Mouse (Mus musculus): ENCODE results near the gene Col5a3. TPM values are rescaled to one million over a fixed set of nuclear protein-coding genes. Genes with fewer than 3 reads are reported as not detected.

Col5a3 gene
- polyA plus RNA-seq, 1 experiment = 1.3 TPM

- Histone ChIP-seq H3K36me3 (ENCODE audit: control insufficient read depth, insufficient read depth, low read length, poor library complexity, severe bottlenecking) (no peaks in the 10 kb centered on the region), H3K9me3 (replicated peaks; ENCODE audit: control insufficient read depth, insufficient read depth, low read length, poor library complexity, severe bottlenecking) (no peaks in the 10 kb centered on the region), H3K9ac (ENCODE audit: low read depth, poor library complexity, severe bottlenecking) (no peak overlapping the region), H3K27me3 (ENCODE audit: control insufficient read depth, insufficient read depth, low read length, poor library complexity, severe bottlenecking) (no peaks in the 10 kb centered on the region), H3K27ac (ENCODE audit: insufficient read depth, low read length) (no peak overlapping the region), H3K4me1 (ENCODE audit: control insufficient read depth, insufficient read depth, low read length) (no peaks in the 10 kb centered on the region), H3K4me3 (ENCODE audit: low read depth, low read length) (no peak overlapping the region)
- TF ChIP-seq EP300 (IDR thresholded peaks at IDR 0.05; ENCODE audit: insufficient read depth, low read depth, low read length) (no peak), CTCF (IDR thresholded peaks at IDR 0.05; ENCODE audit: low read depth, low read length) (no peak), POLR2A (IDR thresholded peaks at IDR 0.05; ENCODE audit: insufficient read depth, low read length) (no peak)
These were observed 56.6 kb downstream of the Col5a3 start for GRCm38 (mm10) chr9:20758243-20758642.

GRCm38 (mm10) chr9:20757087-20757955 is 57.5 kb downstream of the Col5a3 start:
- Histone ChIP-seq H3K27me3 (ENCODE audit: control insufficient read depth, insufficient read depth, low read length, poor library complexity, severe bottlenecking) (no peaks in the 10 kb centered on the region), H3K4me1 (ENCODE audit: control insufficient read depth, insufficient read depth, low read length) (no peaks in the 10 kb centered on the region), H3K4me3 (ENCODE audit: low read depth, low read length) (no peak overlapping the region), H3K36me3 (ENCODE audit: control insufficient read depth, insufficient read depth, low read length, poor library complexity, severe bottlenecking) (no peaks in the 10 kb centered on the region), H3K9me3 (replicated peaks; ENCODE audit: control insufficient read depth, insufficient read depth, low read length, poor library complexity, severe bottlenecking) (no peaks in the 10 kb centered on the region), H3K9ac (ENCODE audit: low read depth, poor library complexity, severe bottlenecking) (no peak overlapping the region), H3K27ac (ENCODE audit: insufficient read depth, low read length) (no peak overlapping the region)
- TF ChIP-seq POLR2A (IDR thresholded peaks at IDR 0.05; ENCODE audit: insufficient read depth, low read length) (no peak), CTCF (IDR thresholded peaks at IDR 0.05; ENCODE audit: low read depth, low read length) (no peak), EP300 (IDR thresholded peaks at IDR 0.05; ENCODE audit: insufficient read depth, low read depth, low read length) (no peak)

GRCm38 (mm10) chr9:20756081-20756700 is 58.7 kb downstream of the Col5a3 start:
- Histone ChIP-seq H3K9ac (ENCODE audit: low read depth, poor library complexity, severe bottlenecking) (no peak overlapping the region), H3K4me1 (ENCODE audit: control insufficient read depth, insufficient read depth, low read length) (no peaks in the 10 kb centered on the region), H3K27ac (ENCODE audit: insufficient read depth, low read length) (no peak overlapping the region), H3K4me3 (ENCODE audit: low read depth, low read length) (no peak overlapping the region), H3K27me3 (ENCODE audit: control insufficient read depth, insufficient read depth, low read length, poor library complexity, severe bottlenecking) (no peaks in the 10 kb centered on the region), H3K36me3 (ENCODE audit: control insufficient read depth, insufficient read depth, low read length, poor library complexity, severe bottlenecking) (no peaks in the 10 kb centered on the region), H3K9me3 (replicated peaks; ENCODE audit: control insufficient read depth, insufficient read depth, low read length, poor library complexity, severe bottlenecking) (no peaks in the 10 kb centered on the region)
- no peak for TF ChIP-seq POLR2A (IDR thresholded peaks at IDR 0.05; ENCODE audit: insufficient read depth, low read length)
- TF ChIP-seq CTCF (IDR thresholded peaks at IDR 0.05; ENCODE audit: low read depth, low read length) = no peak
- TF ChIP-seq EP300 (IDR thresholded peaks at IDR 0.05; ENCODE audit: insufficient read depth, low read depth, low read length) = no peak

- no peaks in the 10 kb centered on the region for H3K36me3 ChIP-seq (ENCODE audit: control insufficient read depth, insufficient read depth, low read length, poor library complexity, severe bottlenecking)
- no peaks in the 10 kb centered on the region for H3K27me3 ChIP-seq (ENCODE audit: control insufficient read depth, insufficient read depth, low read length, poor library complexity, severe bottlenecking)
- no peak overlapping the region for H3K4me3 ChIP-seq (ENCODE audit: low read depth, low read length)
- TF ChIP-seq CTCF (IDR thresholded peaks at IDR 0.05; ENCODE audit: low read depth, low read length) (no peak), EP300 (IDR thresholded peaks at IDR 0.05; ENCODE audit: insufficient read depth, low read depth, low read length) (no peak)
- no peaks in the 10 kb centered on the region for H3K4me1 ChIP-seq (ENCODE audit: control insufficient read depth, insufficient read depth, low read length)
- H3K9ac ChIP-seq (ENCODE audit: low read depth, poor library complexity, severe bottlenecking) = no peak overlapping the region
- H3K27ac ChIP-seq (ENCODE audit: insufficient read depth, low read length) = no peak overlapping the region
- H3K9me3 ChIP-seq (replicated peaks; ENCODE audit: control insufficient read depth, insufficient read depth, low read length, poor library complexity, severe bottlenecking) = no peaks in the 10 kb centered on the region
These were observed 60.5 kb downstream of the Col5a3 start for GRCm38 (mm10) chr9:20754335-20754734.

GRCm38 (mm10) chr9:20751477-20752029 is 63.3 kb downstream of the Col5a3 start:
- Histone ChIP-seq H3K9me3 (replicated peaks; ENCODE audit: control insufficient read depth, insufficient read depth, low read length, poor library complexity, severe bottlenecking) (no peaks in the 10 kb centered on the region), H3K27ac (ENCODE audit: insufficient read depth, low read length) (no peak overlapping the region), H3K27me3 (ENCODE audit: control insufficient read depth, insufficient read depth, low read length, poor library complexity, severe bottlenecking) (no peaks in the 10 kb centered on the region), H3K4me3 (ENCODE audit: low read depth, low read length) (no peak overlapping the region), H3K9ac (ENCODE audit: low read depth, poor library complexity, severe bottlenecking) (no peak overlapping the region), H3K4me1 (ENCODE audit: control insufficient read depth, insufficient read depth, low read length) (peaks cover 7% of the 10 kb centered on the region), H3K36me3 (ENCODE audit: control insufficient read depth, insufficient read depth, low read length, poor library complexity, severe bottlenecking) (no peaks in the 10 kb centered on the region)
- TF ChIP-seq EP300 (IDR thresholded peaks at IDR 0.05; ENCODE audit: insufficient read depth, low read depth, low read length) = no peak
- no peak for TF ChIP-seq CTCF (IDR thresholded peaks at IDR 0.05; ENCODE audit: low read depth, low read length)
- no peak for TF ChIP-seq POLR2A (IDR thresholded peaks at IDR 0.05; ENCODE audit: insufficient read depth, low read length)

GRCm38 (mm10) chr9:20749213-20749612 is 65.7 kb downstream of the Col5a3 start:
- Histone ChIP-seq H3K4me1 (ENCODE audit: control insufficient read depth, insufficient read depth, low read length) (peaks cover 7% of the 10 kb centered on the region), H3K9ac (ENCODE audit: low read depth, poor library complexity, severe bottlenecking) (no peak overlapping the region), H3K4me3 (ENCODE audit: low read depth, low read length) (no peak overlapping the region), H3K36me3 (ENCODE audit: control insufficient read depth, insufficient read depth, low read length, poor library complexity, severe bottlenecking) (no peaks in the 10 kb centered on the region), H3K9me3 (replicated peaks; ENCODE audit: control insufficient read depth, insufficient read depth, low read length, poor library complexity, severe bottlenecking) (no peaks in the 10 kb centered on the region), H3K27ac (ENCODE audit: insufficient read depth, low read length) (no peak overlapping the region), H3K27me3 (ENCODE audit: control insufficient read depth, insufficient read depth, low read length, poor library complexity, severe bottlenecking) (0 out of 2 replicates have a peak, but pooled peaks cover 2% of the 10 kb centered on the region)
- TF ChIP-seq CTCF (IDR thresholded peaks at IDR 0.05; ENCODE audit: low read depth, low read length) (no peak), EP300 (IDR thresholded peaks at IDR 0.05; ENCODE audit: insufficient read depth, low read depth, low read length) (no peak), POLR2A (IDR thresholded peaks at IDR 0.05; ENCODE audit: insufficient read depth, low read length) (no peak)

All from ES-Bruce4 (cell line).